Mouse (Mus musculus): Measurements from ENCODE around the gene Pdss1. TPM values are rescaled to one million over a fixed set of nuclear protein-coding genes. Genes with fewer than 3 reads are reported as not detected.
"Not testable (repeated sequence)": the region's sequence is repeated elsewhere in the genome, so short reads cannot be mapped to it uniquely, and the experiment has no call there.

Gene Pdss1
- polyA plus RNA-seq (2015; fragmentation: Nextera tagmentation; extraction: Ambion mirVana): 39.5 and 40.5 TPM in 2 replicates

DNA sequence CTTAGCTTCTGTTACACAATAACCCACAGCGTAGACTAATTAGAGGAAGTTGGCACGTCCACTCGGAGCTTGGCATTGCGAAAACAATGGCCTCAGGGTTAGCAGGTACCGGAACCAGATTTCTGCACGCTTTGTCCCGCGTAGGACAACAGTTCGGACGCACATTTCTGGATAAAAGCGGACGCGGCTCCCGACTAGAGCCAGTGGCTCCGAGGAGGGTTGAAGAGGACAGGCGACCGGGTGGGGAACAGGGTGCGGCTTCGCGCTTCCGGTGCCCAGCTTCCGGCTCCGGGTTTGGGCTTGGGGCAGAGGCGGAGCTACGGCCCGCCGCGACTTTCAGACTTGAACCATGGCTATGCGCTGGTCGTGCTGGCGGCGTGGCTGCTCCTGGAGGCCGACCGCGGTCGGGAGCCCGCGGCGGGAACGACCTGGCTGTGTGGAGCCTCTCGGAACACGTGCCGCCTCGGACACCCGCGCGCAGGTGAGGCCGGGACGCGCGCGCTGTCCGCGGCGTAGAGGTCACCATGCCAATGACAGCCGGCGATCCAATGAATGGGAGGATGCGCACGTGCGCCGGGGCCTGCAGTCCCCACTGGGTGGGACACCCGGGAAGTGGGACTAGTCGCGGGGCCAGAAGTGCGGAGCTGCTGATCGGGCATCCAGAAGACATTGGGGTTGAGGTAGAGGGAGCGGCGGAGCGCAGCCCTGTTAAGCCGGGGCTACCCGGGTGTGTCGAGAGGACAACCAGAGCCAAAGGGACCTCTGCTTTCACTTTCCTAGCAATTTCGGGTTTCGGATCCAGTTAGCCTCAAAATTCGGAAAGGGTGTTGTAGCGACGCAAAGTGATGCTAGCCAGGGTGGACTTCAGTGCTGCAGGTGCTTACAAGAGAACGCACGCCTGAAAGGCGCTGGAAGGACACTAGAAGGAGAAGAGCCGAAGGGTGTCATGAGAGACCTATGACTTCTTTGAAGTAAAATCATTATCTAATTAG is at the start of gene Pdss1:
Gene Pdss1, plus strand, starts transcription at position 241 of the 992 bp plus-strand sequence.
- under 1% methylated on average over 81 of the region's 81 CpGs for WGBS
- Histone ChIP-seq H3K27ac (ENCODE audit: low read length) (peak within 1 kb of the TSS; percentile 96), H3K4me3 (ENCODE audit: low read length) (peak within 1 kb of the TSS; percentile 96), H3K36me3 (ENCODE audit: control insufficient read depth, insufficient read depth, low read length) (no peaks in the 10 kb centered on the region), H3K4me2 (ENCODE audit: low read depth, low read length) (peak within 1 kb of the TSS; percentile 55), H3K9me3 (ENCODE audit: control insufficient read depth, low read length) (no peaks in the 10 kb centered on the region), H3K27me3 (replicated peaks; ENCODE audit: control insufficient read depth, insufficient read depth, low read length) (no peaks in the 10 kb centered on the region), H3K9ac (ENCODE audit: low read depth, low read length) (peak within 1 kb of the TSS; percentile 87), H3K4me1 (ENCODE audit: control insufficient read depth, insufficient read depth, low read length) (no peaks in the 10 kb centered on the region)
- peak; percentile 99 for ATAC-seq

DNA sequence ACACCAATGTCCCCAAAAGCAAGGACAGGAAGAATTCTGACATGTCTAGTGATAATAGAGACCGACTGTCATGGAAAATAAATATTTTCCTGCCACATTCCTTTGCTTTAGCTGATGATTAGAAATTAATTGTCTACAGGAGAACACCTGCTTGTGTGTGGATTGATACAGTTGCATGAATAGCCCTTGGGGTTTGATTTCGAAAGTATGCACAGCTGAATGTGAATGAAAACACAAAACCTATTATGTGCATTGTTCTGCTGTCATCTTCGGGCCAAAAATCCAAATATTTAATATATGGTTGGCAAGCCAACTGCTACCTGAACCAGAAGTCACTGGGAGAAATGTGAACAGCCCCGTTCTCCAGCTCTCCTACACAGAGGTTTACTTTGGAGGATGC is 43.4 kb upstream of the Pdss1 start:
- Histone ChIP-seq H3K9me3 (ENCODE audit: control insufficient read depth, low read length) (no peaks in the 10 kb centered on the region), H3K27ac (ENCODE audit: low read length) (no peak overlapping the region), H3K9ac (ENCODE audit: low read depth, low read length) (no peak overlapping the region), H3K4me1 (ENCODE audit: control insufficient read depth, insufficient read depth, low read length) (no peaks in the 10 kb centered on the region), H3K4me2 (ENCODE audit: low read depth, low read length) (no peak overlapping the region), H3K27me3 (replicated peaks; ENCODE audit: control insufficient read depth, insufficient read depth, low read length) (no peaks in the 10 kb centered on the region), H3K36me3 (ENCODE audit: control insufficient read depth, insufficient read depth, low read length) (no peaks in the 10 kb centered on the region), H3K4me3 (ENCODE audit: low read length) (no peak overlapping the region)
- 77% methylated on average over 4 of the region's 4 CpGs for WGBS
- ATAC-seq: no peak

DNA sequence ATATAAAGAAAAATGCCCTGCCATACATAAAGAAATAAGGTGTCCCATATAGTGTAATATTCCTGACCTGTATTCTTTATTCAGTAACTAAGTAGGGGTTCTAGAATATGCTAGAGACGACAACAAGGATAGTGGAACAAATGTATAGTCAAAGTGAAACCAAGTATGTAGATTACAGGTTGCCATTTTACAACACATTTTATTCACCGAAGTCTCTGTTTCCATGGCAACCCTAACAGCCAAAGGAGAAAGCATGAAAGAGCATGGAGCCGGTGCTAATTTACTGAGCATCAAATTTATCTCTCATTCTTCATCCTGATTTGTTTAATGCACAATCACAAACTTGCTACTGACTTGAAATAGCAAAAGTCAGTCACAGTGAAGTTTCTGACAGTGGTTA is 37.8 kb upstream of the Pdss1 start:
- H3K27ac ChIP-seq (ENCODE audit: low read length): no peak overlapping the region
- H3K4me2 ChIP-seq (ENCODE audit: low read depth, low read length): no peak overlapping the region
- H3K36me3 ChIP-seq (ENCODE audit: control insufficient read depth, insufficient read depth, low read length): no peaks in the 10 kb centered on the region
- H3K9ac ChIP-seq (ENCODE audit: low read depth, low read length): no peak overlapping the region
- no peak for ATAC-seq
- no peaks in the 10 kb centered on the region for H3K9me3 ChIP-seq (ENCODE audit: control insufficient read depth, low read length)
- H3K4me3 ChIP-seq (ENCODE audit: low read length): no peak overlapping the region
- H3K4me1 ChIP-seq (ENCODE audit: control insufficient read depth, insufficient read depth, low read length): no peaks in the 10 kb centered on the region
- H3K27me3 ChIP-seq (replicated peaks; ENCODE audit: control insufficient read depth, insufficient read depth, low read length): no peaks in the 10 kb centered on the region
- WGBS: 68% methylated on average over 3 of the region's 3 CpGs

DNA sequence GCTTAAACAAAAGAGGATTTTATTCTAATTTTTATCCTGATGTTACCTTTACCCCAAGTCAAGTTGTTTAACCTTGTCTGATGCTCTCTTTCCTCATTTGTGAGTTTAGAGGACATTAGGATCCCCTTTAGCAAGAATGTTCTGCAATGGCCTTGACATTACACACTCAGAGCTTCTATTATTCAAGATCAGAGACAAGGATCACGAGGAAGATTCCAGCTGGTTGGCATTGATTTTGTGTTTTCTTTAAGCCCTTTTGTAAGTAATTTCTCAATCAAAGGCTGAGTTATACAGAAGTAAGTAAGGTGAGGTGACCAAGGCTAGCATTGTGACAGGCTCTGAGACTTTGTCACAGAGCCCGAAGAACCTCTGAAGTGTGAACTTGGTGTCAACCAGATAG is 33.1 kb upstream of the Pdss1 start:
- ATAC-seq: no peak
- Histone ChIP-seq H3K27me3 (replicated peaks; ENCODE audit: control insufficient read depth, insufficient read depth, low read length) (no peaks in the 10 kb centered on the region), H3K36me3 (ENCODE audit: control insufficient read depth, insufficient read depth, low read length) (no peaks in the 10 kb centered on the region), H3K4me3 (ENCODE audit: low read length) (no peak overlapping the region), H3K9me3 (ENCODE audit: control insufficient read depth, low read length) (no peaks in the 10 kb centered on the region), H3K4me1 (ENCODE audit: control insufficient read depth, insufficient read depth, low read length) (no peaks in the 10 kb centered on the region), H3K9ac (ENCODE audit: low read depth, low read length) (no peak overlapping the region), H3K4me2 (ENCODE audit: low read depth, low read length) (no peak overlapping the region), H3K27ac (ENCODE audit: low read length) (no peak overlapping the region)
- WGBS: 76% methylated on average over 2 of the region's 2 CpGs

DNA sequence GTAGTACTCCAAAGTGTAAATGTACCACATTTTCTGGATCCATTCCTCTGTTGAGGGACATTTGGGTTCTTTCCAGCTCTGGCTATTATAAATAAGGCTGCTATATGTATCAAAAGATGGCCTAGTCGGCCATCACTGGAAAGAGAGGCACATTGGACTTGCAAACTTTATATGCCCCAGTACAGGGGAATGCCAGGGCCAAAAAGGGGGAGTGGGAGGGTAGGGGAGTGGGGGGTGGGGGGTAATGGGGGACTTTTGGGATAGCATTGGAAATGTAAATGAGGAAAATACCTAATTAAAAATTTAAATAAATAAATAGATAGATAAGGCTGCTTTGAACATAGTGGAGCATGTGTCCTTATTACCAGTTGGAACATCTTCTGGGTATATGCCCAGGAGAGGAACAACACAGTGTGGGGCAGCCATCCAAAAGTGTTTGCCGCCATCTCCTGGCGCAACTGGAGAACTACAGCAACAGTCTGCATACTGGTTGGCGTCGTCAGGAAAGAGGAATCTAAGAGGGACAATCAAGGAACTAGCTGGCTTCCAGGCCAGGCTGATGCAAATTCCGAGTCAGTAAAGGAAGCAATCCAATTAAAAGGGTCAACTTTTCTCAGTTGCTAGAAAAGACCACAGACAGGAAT is 30.8 kb upstream of the Pdss1 start:
- H3K9me3 ChIP-seq (ENCODE audit: control insufficient read depth, low read length); H3K4me2 ChIP-seq (ENCODE audit: low read depth, low read length); H3K27me3 ChIP-seq (replicated peaks; ENCODE audit: control insufficient read depth, insufficient read depth, low read length); H3K36me3 ChIP-seq (ENCODE audit: control insufficient read depth, insufficient read depth, low read length); H3K4me1 ChIP-seq (ENCODE audit: control insufficient read depth, insufficient read depth, low read length); H3K9ac ChIP-seq (ENCODE audit: low read depth, low read length); H3K27ac ChIP-seq (ENCODE audit: low read length); H3K4me3 ChIP-seq (ENCODE audit: low read length): not testable (repeated sequence)
- WGBS: 3% methylated on average over 6 of the region's 6 CpGs
- peak; percentile 86 for ATAC-seq

DNA sequence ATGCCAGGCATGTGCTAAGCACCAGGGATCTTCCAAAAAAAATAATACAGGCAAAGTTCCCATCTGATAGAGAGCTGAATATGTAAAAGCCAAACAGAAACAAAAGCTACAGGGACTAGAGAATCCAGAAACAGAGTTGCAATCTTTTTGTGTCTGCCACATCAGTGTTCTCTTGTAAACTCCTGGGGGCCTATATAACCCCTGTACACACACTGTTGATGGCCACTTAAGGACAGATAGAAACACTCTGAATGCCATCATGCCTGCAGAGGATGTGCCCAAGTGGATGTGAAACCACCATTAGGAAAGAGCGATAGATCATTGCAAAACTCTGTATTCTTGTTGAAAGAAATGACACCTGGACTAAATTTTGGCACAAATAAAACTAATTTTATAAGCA is 29.5 kb upstream of the Pdss1 start:
- no peaks in the 10 kb centered on the region for H3K4me1 ChIP-seq (ENCODE audit: control insufficient read depth, insufficient read depth, low read length)
- no peak overlapping the region for H3K4me2 ChIP-seq (ENCODE audit: low read depth, low read length)
- H3K36me3 ChIP-seq (ENCODE audit: control insufficient read depth, insufficient read depth, low read length): no peaks in the 10 kb centered on the region
- WGBS: 83% methylated on average over 1 of the region's 1 CpGs
- no peak for ATAC-seq
- no peak overlapping the region for H3K9ac ChIP-seq (ENCODE audit: low read depth, low read length)
- H3K27me3 ChIP-seq (replicated peaks; ENCODE audit: control insufficient read depth, insufficient read depth, low read length): no peaks in the 10 kb centered on the region
- H3K27ac ChIP-seq (ENCODE audit: low read length): no peak overlapping the region
- no peak overlapping the region for H3K4me3 ChIP-seq (ENCODE audit: low read length)
- no peaks in the 10 kb centered on the region for H3K9me3 ChIP-seq (ENCODE audit: control insufficient read depth, low read length)

DNA sequence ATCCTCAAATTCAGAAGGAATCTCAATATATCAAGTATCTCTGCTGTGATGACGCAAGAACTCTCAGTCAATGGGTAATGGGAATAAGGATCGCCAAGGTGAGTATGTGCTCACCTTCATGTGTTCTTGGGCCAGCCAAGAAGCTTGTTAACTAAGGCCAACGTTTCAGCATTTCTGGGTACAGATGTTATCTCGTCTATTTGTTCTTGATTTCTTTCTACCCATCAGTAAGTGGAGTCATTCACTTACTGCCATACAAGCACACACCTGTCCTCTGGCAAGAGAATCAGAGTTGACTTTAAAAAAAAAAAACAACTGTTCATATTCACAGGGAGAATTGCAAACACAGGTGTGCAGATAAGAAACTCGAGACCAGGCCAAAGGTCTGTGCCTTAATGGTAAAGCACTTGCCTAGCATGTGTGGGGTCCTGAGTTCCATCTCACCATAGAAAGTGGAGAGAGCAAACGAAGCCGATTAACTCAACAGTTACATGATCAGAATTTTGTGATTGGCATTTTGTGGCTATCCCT is 28.4 kb upstream of the Pdss1 start:
- H3K4me3 ChIP-seq (ENCODE audit: low read length): no peak overlapping the region
- no peaks in the 10 kb centered on the region for H3K9me3 ChIP-seq (ENCODE audit: control insufficient read depth, low read length)
- H3K36me3 ChIP-seq (ENCODE audit: control insufficient read depth, insufficient read depth, low read length): no peaks in the 10 kb centered on the region
- WGBS: 60% methylated on average over 7 of the region's 7 CpGs
- peak; percentile 70 for ATAC-seq
- H3K27me3 ChIP-seq (replicated peaks; ENCODE audit: control insufficient read depth, insufficient read depth, low read length): no peaks in the 10 kb centered on the region
- no peak overlapping the region for H3K9ac ChIP-seq (ENCODE audit: low read depth, low read length)
- no peak overlapping the region for H3K4me2 ChIP-seq (ENCODE audit: low read depth, low read length)
- H3K4me1 ChIP-seq (ENCODE audit: control insufficient read depth, insufficient read depth, low read length): no peaks in the 10 kb centered on the region
- no peak overlapping the region for H3K27ac ChIP-seq (ENCODE audit: low read length)

DNA sequence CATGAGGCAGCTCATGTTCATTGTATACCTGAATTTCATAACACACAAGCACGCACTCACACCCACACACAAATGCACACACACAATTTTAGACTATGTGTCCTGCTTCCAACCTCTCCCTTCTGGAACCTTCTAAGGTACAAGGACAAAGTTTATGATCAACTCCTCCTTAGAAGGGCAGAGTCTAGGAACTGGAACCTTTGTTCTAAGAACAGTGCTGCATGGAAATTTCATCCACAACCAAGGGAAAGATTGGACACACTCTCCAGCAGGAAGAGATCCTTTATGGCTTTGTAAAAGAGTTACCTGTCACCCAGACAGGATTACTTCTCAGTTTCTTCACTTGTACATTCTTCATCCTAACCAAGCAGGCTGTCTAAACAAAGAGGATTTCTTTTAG is 22.2 kb upstream of the Pdss1 start:
- Histone ChIP-seq H3K9me3 (ENCODE audit: control insufficient read depth, low read length) (no peaks in the 10 kb centered on the region), H3K4me2 (ENCODE audit: low read depth, low read length) (no peak overlapping the region), H3K9ac (ENCODE audit: low read depth, low read length) (no peak overlapping the region), H3K4me3 (ENCODE audit: low read length) (no peak overlapping the region), H3K4me1 (ENCODE audit: control insufficient read depth, insufficient read depth, low read length) (no peaks in the 10 kb centered on the region), H3K36me3 (ENCODE audit: control insufficient read depth, insufficient read depth, low read length) (no peaks in the 10 kb centered on the region), H3K27ac (ENCODE audit: low read length) (peak overlapping the region; percentile 27; the same call in 1 of the 2 replicates), H3K27me3 (replicated peaks; ENCODE audit: control insufficient read depth, insufficient read depth, low read length) (no peaks in the 10 kb centered on the region)
- WGBS: 82% methylated on average over 1 of the region's 1 CpGs
- ATAC-seq: peak; percentile 62

DNA sequence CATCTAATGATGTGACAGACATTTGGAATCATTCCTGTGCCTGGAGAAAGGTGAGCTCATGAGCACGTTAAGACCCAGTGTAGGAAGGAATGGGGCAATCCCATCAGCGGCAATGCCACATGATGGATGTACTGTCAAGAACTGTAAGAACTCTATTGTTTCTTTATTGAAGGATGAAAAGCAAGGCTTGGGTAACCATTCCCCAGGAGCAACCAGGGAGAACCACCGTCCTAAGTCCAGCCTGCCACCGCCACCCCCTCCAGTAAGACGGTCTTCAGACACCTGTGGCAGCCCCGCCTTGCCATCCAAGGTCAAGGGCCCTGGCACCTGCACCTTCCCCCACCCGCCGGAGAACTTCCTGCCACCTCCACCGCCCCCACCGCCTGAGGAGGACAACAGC is 20.7 kb upstream of the Pdss1 start:
- Histone ChIP-seq H3K27ac (ENCODE audit: low read length) (no peak overlapping the region), H3K4me2 (ENCODE audit: low read depth, low read length) (no peak overlapping the region), H3K4me3 (ENCODE audit: low read length) (no peak overlapping the region), H3K9me3 (ENCODE audit: control insufficient read depth, low read length) (no peaks in the 10 kb centered on the region), H3K27me3 (replicated peaks; ENCODE audit: control insufficient read depth, insufficient read depth, low read length) (no peaks in the 10 kb centered on the region), H3K4me1 (ENCODE audit: control insufficient read depth, insufficient read depth, low read length) (no peaks in the 10 kb centered on the region), H3K36me3 (ENCODE audit: control insufficient read depth, insufficient read depth, low read length) (no peaks in the 10 kb centered on the region), H3K9ac (ENCODE audit: low read depth, low read length) (no peak overlapping the region)
- 48% methylated on average over 10 of the region's 10 CpGs for WGBS
- ATAC-seq: peak; percentile 62

Measured in intestine, embryonic 16.5 days (tissue).